Mouse (Mus musculus) WW6 (cell line): ENCODE data around the gene Pip4k2a.

ENCODE experiments used
- DNase-seq: peaks from one replicate; pipeline ENCODE4 v3.0.0-alpha.2; 2013; ENCODE audit warnings: low read depth, low spot score

Pip4k2a gene

DNA sequence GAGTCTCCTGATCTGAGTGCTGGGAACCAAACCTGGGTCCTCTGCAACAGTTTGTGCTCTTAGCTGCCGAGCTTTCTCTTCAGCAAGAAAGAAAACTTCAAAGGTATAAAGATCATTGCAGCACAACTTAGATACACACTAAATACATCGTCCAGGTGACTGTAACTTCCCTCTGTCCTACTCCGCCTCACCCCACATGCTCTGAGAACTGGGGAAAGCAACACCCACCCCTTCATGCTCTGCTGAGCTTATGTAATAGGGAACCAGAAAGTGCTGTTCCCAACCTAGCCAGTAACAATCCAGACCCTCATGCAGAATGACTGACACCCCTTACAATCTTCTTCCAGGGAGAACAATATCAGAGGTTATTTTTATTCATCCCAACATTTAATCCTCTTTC is 41.5 kb downstream of the Pip4k2a start:
- DNase-seq: no peak

DNA sequence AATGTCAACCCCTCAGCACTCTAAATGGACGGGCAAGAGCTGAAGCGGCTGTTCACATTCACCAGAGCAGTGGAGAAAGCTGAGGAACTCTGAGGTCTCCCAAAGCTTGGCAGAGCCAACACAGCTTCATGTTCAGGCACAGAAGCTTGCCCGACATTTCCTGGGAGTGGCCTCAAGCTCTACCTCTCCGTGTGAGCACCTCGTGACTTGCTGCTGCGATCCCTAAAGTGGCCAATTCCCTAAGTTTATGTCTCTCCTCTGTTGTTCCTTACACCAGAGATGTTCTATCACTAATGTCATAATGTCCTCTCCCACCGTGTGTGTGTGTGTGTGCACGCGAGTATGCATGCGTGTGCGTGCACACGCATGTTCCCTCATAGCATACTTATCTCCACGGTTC is 42.3 kb downstream of the Pip4k2a start:
- no peak for DNase-seq

DNA sequence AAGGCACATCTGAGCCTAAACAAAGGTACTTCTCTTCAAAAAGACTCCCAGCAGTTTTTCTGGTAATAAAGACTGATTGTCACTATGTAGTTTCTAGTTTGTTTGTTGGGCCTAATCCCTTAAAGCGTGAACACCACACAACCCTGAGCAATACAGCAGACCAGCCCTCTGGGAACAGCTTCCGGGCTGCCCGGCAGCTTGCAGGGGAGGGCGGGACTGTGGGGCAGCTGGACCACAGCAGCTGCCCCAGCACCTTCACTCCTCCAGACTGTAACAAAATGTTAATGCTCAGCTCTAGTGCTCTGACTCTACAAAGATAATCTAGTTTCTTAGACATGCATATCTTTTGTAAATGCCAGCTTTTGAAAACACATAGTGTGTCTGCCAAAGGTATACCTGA is 42.9 kb downstream of the Pip4k2a start:
- DNase-seq: no peak

DNA sequence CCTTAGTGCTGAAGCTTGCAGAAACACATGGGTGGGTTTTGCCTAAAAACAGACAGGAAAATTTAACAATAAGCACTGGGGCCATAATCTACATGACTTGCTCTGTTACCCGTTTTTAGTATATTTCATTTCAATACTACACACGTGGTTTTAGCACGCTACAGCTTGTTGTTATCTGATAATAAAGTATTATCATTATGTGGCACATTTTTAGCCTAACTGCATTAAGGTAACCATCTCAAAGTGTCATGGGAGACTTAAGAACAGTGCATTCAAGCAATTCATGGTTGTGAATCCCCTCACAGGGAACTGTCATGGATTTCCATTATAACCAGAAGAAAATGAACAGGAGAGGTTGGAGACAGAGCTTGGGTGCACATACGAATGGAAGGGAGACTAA is 43.5 kb downstream of the Pip4k2a start:
- no peak for DNase-seq

DNA sequence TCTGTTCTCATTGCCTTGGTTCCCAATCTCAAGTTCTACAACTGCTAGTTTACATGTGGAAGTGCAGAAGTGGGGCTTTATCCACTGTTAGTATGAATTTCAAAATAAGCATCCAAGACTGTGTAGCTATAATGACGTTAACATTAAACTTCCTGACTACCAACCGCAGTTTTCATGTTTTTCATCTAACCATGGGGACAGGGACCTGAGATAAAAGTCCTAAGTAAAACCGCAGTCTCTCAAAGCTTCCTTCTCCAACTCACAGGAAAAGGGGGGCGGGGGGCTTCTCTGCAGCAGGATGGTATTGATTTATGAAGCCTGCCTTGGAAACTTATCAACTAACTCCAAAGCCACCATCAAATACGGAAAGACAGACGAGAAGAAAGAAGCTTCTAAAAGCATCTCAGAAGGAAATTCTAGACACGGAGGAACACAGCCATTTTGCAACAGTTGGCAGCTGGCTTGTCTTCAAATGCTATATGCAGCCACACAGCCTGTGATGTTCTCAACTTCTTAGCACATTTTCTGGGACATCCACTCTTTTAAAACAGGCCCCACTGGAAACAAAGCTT is 45.7 kb downstream of the Pip4k2a start:
- DNase-seq: no peak

DNA sequence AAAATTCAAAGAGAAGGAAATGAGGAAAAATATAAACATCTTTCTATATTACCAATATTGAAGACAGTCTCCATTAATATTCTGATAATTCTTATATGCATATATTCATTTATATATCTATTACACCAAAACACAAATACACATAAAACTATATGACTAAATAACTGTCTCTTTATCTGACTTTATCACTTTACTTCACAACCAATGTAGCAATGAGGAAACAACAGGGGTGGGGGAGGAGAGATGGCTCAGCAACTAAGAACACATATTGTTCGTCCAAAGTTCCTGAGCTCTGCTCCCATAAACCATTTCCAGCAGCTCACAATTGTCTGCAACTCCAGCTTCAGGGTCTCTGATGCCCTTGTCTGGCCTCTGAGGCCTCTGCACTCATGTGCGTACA is 47.2 kb downstream of the Pip4k2a start:
- no peak for DNase-seq

DNA sequence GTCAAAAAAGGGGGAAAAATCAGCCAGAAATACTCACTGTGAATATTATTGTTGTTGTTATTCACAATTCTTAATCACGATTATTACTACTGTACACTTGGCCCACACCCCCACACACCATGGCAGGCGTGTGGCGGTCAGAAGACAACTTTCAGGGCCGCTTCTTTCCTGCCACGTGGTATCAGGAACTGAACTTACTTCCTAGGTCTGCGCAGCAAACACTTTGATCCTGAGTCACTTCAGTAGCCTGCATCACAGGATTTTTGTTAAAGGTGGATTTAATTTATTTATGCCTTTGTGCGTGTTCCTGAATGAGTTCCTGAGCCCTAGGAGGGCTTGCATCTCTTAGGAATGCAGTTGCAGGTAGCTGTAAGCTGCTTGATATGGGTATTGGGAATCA is 49.2 kb downstream of the Pip4k2a start:
- no peak for DNase-seq

DNA sequence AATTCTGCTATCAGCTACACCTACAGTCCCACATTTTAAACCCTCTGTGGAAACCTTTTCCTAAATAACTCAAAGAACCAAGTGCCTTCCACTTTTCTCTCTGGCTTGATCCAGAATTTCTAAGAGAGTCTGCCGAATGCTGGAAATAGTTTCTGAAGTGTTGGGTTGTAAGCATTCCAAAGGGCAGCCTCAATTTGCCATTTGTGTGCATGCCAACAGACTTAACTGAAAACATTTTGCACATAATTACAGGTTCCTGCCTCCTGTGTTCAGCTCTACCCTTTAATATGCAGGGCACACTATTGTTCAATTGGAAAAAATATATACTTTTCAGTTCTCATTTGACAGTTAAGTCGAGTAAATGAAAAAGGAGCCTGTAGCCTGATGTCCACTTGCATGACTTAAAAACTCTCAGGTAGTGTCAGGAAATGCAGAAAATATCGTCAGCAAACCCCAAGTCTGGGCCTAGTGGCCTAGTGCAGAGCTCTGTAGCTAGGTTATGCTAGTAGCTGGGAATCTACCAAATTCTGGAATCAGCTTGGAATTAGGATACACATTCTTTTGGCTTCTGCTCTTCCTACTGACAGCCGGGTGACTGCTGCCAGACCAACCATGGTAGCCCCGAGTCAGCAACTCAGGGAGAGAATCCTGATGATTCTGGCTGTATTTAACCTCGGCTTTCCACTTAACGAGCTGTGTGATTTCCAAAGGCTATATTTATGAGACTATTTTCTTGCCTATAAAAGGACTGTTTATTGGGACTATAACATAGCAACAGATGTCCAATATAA is 50.1 kb downstream of the Pip4k2a start:
- DNase-seq: no peak

DNA sequence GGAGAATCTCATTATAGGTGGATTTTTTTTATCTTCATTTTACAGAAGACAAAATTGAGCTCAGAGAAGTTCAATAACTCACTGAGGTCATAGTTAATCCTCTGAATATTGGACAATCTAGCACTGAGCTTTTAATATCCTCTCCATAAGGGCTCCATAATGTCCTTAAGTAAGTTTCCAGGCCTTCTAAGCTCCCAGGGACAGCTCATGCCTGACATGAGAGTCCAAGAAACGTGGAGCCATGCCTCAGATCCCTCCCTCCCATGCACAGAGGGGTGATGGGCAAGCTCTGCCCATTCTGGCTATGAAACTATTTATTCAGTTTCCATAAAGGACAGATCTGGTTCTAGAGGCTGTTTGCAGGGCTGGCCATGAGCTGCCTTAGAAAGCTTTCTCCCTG is 52.5 kb downstream of the Pip4k2a start:
- no peak for DNase-seq

DNA sequence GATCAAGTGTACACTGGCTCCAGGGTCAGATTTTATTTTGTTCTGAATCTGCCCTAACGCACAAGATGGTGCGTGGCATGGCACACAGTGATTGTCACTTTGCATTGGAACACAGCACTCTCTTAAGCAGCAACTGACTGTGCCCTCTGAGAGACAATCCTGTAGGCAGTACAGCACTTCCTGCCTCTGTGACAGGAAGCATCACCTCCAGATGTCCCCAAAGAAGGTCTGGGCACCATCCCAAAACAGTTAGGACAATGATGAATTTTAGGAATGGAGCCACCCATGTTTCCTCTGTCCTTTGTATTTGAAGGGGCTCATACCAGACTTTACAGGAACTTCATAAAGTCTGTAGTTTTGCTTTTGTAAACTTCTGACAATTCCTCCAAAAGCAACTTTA is 54.0 kb downstream of the Pip4k2a start:
- no peak for DNase-seq

DNA sequence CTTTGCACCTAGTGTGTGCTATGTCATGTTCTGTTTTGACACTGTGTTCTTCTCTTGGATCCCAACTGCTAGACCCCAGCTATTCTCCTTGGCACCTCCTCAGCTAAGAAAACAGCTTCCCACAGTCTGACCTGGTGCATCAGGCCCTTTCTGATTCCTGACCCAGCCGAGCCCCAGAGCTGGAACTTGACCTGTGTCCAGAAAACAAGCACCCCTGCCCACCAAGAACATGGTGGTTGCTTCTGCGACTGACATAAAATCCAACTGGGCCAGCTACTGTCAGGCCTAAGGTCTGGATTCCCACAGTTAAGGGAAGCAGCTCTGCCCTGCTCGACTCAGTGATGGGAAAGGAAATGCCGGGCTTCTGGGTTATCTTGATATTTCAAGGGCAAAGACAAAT is 54.6 kb downstream of the Pip4k2a start:
- no peak for DNase-seq

DNA sequence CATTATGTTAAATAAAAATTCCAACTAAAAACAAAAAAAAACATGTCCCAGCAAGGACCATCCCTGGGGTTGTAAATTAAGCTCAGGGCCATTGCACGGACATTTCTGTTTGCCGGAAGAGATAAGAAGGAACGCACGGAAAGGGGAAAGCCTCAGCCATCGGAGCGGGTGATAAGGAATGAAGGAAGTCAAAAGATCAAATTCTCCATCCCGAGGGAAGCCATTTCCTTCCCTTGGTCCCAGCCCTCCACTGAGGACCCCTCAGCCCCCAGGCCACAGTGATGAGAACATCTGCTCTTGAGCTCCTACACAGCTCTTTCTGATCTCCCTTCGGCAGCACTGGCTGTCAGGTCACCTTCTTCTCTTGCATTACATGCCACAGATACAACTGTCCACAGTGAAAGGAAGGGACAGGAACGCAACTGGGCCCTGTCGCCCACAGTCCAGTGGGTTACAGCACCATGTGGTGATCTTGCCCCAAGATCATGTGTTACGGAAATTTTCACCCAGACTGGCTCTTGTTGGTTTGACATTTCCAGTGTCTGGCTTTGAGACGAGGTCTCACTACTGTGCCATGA is 57.1 kb downstream of the Pip4k2a start:
- no peak for DNase-seq

DNA sequence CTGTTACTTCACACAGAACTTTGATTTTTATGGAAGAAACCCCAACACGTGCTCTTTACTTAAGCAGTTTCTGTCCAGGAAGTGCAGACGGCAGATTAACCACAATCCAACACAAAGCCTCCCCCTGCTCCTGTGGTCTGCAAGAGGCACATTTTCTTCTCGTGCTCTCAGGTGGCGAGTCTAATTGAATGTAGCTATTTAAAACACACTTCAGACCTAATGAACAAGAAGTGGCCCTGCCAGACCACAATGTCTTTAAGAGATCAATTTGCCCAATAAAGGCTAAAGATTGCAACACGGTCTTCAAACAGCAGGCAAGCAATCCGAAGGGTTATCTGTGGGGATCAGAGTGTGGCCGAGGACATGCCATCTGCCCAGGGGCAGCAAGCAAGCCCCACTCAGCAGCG is 59.0 kb downstream of the Pip4k2a start:
- no peak for DNase-seq

DNA sequence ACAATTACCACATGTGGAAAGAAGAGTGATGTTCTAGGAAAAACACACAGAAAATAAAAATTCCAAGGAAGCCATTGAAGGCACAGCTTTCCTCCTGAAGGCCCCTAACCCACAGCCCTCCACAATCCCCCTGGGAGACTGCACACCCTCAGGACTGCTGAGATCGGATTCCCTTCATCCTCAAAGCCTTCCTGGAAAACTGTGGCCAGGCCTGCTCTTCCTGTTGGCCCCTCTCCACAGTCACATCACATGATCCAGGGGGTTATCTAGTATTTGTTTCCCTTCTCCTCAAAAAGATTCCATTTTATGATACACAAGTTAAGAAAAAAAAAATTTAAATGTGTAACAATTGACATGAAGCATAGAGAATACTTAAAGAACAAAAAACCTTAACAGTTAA is 59.7 kb downstream of the Pip4k2a start:
- no peak for DNase-seq

DNA sequence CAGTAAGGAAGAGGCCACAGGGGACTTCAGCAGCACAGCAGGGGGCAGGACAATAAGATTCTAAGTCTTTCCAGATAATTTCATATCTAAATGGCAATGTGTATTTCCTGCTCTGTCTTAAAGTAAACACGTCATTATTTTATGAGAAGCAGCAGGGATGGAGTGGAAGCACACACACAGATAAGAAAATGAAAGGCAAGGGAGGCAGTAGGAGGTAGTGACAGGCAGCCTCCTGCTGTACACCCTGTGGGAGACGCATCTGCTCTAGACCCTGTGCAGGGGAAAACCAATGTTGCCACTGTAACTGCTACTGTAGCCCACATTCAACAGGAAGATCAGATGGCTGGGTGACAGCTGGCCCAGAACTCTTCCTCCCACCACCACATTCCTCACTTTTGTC is 60.3 kb downstream of the Pip4k2a start:
- DNase-seq: no peak

DNA sequence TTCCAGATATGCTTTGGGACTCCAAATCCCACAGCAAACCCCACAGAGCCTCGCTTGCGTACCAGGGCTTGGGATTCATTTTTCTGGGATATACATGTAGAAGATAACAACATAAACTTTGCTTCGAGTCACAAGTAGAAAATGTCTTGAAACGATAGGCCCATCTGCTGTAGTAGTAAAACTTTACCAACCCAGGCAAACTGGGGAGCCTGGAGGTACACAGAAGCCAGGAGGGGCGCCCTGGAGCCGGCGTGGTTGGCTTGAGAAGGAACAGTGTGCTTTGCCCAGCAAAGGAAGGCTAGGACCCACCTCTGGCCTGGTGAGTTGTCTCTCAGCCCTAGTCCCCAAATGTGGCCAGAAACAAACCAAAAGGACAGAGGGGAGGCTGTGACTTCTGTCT is 61.5 kb downstream of the Pip4k2a start:
- DNase-seq: no peak

DNA sequence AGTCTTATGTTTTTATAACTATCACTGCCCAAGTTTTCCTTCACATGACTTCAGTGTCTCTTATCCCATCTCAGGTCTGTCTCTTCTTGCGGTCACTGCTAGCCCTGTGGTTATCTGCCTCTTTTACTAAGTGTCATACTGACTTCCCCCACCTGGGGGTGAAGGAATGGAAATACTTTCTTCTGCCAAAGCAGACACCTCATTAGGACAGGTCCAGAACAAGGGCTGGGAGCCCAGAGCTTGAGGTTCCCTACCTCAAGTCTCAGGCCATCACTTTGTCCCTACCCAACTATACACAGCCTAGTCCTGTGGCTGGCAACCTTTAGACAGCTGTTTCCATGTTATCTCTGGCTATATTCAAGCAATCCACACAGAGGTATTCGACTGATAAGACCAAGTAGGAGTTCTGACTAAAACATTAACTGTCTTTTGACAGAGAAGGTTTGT is 62.3 kb downstream of the Pip4k2a start:
- no peak for DNase-seq

DNA sequence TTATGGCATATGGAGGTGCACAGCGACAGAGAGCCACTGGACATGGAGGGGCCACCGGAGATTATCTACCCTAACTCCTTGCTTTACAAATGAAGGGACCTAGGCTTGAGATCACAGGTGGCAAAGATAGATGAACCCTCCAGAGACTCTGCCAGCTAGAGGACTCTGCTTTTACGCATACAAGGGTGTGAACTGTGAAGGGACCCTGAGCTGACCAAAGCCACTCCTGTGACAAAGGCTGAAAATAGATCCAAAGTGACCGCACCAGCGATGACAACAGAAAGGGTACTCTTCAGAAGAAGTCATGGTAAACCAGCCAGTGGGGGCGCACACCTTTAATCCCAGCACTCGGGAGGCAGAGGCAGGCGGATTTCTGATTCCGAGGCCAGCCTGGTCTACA is 63.8 kb downstream of the Pip4k2a start:
- no peak for DNase-seq

DNA sequence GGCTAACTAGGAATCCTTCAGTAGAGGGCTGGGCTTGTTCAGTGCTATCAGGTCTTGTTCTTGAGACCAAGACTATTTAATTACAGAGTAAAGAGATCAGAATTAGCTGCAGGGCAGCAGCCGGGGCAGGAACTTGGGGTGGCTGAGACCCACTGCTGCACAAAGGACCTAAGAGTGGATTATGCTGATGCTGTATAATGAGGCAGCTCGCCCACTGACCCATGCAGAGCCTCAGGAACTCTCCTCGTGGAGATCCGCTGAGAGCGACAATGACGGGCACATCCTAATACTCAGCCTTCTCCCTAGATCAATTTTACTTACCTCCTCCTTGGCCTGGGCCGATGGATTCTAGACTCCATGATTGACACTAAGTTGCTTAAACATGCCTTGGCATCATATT is 64.5 kb downstream of the Pip4k2a start:
- no peak for DNase-seq

DNA sequence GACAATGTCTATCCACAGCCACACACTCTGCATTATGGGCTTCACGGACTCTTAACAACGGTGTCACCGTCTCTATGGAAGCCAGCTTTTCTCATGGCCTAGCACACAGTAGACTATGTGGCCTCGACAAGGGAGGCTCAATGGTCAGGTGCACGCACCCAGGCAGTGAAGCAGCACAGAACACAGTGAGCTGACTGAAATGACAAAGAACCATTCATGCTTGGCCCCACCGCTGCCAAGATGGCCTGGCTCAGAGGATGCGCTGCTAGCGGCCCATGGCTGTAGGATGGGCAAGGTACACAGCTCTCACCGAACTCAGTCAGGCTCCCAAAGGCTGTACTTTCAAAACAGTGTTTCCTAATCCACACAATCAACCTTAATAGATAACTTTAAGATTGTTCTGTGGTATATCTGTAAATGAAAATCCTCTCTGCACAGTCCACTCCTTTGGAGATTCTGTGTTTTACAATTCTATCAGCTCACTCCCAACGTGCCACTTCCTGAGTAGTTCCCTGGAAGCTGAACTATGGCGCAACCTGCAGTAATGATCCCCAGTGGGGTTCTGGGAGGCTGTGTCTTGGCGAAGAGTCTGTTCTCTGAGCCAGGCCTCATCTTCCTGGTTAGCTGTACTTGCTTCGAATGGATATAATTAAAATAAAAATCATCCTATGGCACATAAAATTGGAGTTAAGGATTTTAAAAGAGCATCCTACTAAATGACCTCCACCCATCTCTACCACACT is 67.4 kb downstream of the Pip4k2a start:
- DNase-seq: no peak

DNA sequence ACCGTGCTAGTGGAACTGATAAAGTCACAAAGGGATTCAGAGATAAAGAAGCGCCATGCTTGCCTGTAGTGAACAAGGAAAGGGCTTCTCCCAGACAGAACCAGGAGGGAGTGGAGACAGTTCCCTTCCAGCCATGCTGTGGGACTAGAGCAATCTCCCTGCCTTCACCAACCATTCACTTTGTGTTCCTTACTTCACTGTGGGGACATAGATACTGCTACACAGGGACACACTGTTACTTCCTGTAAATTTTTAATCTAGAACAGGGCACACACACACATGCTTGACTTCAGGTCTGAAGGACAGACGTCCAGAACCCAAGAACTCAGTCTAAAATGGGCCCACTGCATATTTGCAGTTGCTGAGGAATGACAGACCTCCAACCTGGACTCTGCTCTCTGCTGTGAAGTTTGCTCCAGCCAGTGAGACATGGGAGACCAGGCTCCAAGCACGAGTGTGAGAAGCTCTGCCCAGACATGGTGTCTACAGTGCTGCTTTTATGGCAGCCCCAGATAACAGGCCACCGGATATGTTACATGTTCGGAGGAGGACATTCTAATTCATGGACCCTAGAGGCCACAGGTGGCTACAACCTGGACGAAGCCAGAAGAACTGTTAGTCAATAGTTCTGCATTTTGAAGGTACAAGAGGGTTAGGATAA is 69.2 kb downstream of the Pip4k2a start:
- DNase-seq: no peak

DNA sequence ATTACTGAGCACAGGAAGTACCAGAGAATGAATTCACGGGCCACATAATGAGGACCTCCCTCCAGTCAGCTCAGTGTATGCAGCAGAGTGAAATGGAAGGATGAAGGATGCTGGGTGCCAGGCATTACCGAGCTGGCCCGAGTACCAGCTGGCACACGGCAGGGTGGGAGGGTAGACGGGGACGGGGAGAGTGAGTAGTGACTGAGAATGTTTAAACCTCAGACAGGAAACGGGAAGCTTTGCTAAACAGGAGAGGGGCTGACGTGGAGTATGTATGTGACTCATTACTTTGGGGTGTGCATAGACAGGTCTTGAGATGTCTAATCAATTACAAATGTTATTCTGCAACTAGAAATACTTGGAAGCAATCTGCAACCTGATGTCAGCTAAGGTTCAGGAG is 69.7 kb downstream of the Pip4k2a start:
- no peak for DNase-seq
